Mouse (Mus musculus): ENCODE measurements around the gene Slc9a2. TPM values are rescaled to one million over a fixed set of nuclear protein-coding genes. Genes with fewer than 3 reads are reported as not detected.

Slc9a2 gene
- polyA plus RNA-seq, 2 experiments from 2014 or later, result not detected

GRCm38 (mm10) chr1:40789666-40790233 lies 109.4 kb downstream of the Slc9a2 start:
- no peak for ATAC-seq

- ATAC-seq, result peak; percentile 98
These were observed 110.2 kb downstream of the Slc9a2 start, which contains the start of gene Mfsd9 for GRCm38 (mm10) chr1:40790324-40791141. Gene Mfsd9, minus strand, starts transcription at chr1:40790687.

DNA sequence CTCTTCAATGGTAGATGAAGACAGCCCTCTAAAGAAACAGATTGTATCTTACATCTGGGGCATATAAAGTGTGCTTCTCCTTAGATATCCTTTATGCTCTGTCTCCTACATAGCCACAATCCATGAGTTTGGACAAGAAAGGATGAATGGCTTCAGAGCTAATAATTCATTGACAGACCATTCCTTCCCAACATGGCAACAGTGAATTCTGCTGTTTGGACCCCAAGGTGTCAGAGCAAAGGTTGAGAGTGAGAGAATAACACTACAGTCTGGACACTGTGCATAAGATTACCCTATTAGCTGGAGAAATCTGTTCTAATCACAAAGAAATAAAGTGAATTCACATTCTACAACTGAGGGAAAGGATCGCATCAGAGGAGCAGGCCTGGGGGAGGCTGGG lies 115.1 kb downstream of the Slc9a2 start:
- ATAC-seq, result no peak

DNA sequence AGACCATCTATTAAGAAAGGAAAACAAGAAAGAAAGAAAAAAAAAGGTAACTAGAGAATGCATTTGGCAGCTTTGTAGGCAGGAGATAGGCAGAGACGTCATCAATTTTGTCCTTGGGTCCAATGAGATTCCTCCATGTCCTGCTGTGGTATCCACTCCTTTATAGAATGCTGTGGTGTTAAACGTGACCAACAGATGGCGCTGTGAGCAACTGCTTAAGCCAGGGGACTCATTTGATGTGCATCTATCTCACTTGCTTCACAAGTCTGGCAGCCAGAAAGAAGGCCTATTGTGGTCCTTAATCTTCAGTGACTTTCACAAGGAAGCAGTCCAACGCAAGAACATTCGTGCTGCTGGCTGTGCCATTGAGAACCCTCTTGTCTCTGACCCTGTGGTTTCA lies 117.0 kb downstream of the Slc9a2 start:
- peak; percentile 90 for ATAC-seq

DNA sequence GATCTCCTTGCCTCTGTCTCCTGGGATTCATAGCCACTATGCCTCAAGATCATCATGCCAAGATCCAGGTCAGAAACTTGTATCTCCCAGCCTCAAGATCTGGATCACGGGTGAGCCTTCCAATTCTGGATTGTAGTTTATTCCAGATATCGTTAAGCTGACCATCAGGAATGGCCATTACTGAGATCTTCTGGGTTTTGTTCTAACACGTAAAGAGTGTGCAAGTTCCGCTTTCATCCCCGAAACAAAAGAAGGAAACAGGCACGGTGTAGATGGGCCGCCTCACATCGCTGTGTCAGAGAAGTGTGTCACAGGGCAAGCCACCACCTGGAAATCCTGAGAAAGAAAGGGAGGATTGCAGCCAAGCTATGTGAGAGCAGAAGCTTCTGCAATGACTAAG lies 118.7 kb downstream of the Slc9a2 start:
- no peak for ATAC-seq

GRCm38 (mm10) chr1:40800908-40801307 lies 120.5 kb downstream of the Slc9a2 start:
- no peak for ATAC-seq

DNA sequence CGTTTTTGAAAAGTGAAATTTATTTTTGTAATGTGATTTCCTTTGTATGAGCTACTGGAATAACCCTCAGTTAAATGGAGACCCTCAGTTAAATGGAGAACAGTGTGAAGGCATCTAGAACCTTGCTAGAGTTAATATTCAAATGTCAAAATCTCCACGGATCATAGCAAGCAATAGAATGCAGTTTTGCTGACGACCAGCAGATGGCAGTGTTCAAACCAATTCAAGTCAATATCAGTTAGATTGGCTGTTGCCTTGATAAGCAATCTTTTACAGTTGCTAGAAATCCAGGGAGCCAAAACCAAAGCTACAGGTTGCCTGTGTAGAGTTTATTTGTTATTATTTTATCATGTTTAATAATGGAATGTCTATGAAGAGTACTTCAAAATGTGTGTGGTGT lies 122.4 kb downstream of the Slc9a2 start:
- peak; percentile 69 for ATAC-seq

DNA sequence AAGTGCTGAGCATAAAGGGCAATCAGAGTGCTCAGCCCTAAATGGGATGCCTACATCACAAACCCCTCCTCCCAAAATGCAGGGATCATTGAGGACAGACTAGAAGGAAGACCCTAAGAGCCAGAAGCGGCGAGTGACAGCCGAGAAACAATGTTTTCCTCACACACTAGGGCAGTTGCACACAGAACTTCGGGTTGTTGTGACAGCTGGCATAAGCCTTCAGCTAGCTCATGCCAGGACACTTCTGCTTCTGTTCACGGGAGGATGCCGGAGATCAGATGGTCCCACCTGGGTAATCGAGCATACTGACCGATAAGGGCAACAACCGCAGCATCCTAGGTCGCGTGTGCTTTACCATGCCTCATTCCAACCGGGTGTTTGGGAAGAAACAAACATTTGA lies 123.7 kb downstream of the Slc9a2 start:
- no peak for ATAC-seq

DNA sequence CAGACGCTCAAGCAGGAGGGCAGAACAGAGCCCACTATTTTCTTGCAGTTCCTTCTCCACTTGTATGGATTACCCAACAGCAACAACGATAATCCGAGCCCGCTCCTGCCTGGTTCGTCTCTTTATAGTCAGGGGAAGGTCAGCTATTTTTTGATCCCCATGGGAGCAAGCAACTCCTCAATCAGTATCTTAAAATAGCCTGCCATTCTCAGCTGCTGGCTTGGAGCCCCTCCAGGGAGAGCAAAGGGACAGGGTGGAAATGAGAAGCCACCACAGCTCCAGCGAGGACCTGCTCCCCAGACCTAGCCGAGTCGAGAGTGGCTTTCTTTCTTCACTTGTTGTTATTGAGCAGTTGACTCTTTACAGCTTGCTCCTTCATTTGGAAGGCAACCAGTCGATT lies 125.0 kb downstream of the Slc9a2 start, which contains the start of gene Tmem182:
Gene Tmem182 (plus strand): TSS at position 251 of the 400 bp plus-strand sequence.
- no peak for ATAC-seq

DNA sequence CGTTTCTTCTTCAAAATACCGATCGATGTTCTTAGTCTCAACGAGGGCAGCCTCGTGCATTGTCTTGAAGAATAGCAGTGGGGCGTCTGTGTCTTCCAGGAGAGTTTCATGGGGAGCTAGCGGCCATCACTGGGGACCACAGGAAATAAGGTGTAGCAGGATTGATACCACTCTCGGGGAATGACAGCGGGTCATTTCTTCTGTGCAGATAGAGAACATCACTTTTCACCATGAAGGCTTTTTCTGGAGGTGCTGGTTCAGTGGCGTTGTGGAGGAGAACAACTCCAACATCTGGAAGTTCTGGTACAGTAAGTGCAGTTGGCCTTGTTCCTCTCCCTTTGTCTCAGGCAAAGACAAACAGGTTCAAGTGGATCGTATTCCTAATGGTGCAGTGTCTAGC lies 125.5 kb downstream of the Slc9a2 start:
- ATAC-seq, result no peak

GRCm38 (mm10) chr1:40808643-40809042 lies 128.3 kb downstream of the Slc9a2 start:
- no peak for ATAC-seq

DNA sequence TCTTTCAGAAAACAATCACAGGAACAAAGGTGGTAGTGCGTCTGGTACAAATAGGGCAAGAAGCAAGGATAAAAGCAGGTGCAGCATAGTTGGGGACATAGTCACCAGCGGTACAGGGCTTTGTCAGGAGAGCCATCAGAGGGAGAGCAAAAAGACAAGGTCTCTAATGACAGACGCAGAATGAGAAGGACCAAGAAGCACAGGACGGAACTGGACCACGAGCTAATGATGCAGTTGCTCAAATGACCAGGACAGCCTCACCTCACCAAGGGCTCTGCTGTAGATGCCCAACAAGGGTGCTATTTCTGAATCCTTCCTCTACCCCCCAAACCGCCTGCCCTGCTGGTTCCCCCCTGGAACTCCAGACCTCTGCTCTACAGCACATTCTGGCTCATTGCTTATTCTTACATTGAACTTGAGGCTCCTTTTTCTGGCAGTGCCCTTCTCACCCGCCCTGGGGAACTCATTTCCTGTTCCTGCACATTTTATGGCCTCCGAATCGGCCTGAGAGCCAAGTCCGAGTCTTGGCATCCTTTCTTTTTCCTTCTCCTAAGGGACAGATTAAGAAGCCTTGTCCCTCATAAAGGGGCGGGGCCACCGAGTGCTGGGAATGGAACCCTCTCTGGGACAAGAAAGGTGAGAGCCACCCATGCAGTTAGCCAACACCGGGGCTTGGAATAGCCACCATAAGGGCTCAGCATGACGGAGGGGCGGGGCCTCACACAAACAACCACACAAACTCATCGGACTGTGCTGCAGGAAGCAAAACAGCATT lies 134.9 kb downstream of the Slc9a2 start:
- ATAC-seq, result no peak

Other genes starting within 250 kb of the Slc9a2 start
- 10 to 100 TPM; 45.0 to 45.8 TPM for gene Il18r1, start 215.0 kb upstream of the Slc9a2 start, polyA plus RNA-seq (2017; shearing (Covaris generic))
- 10 to 100 TPM in 1 of 2 experiments, 1 to 10 TPM in 1; 8.9 to 18.3 TPM for gene Il18rap, start 165.2 kb upstream of the Slc9a2 start, polyA plus RNA-seq (2017; shearing (Covaris generic))
- not detected for gene Slc9a4, start 100.5 kb upstream of the Slc9a2 start, polyA plus RNA-seq (2017; shearing (Covaris generic))
- gene Mfsd9, start 110.1 kb downstream of the Slc9a2 start, polyA plus RNA-seq (2017; shearing (Covaris generic)), result 1 to 10 TPM; 2.1 to 2.3 TPM
- not detected for gene Tmem182, start 125.0 kb downstream of the Slc9a2 start, polyA plus RNA-seq (2017; shearing (Covaris generic))

All from CD4-positive, CD25-positive, alpha-beta regulatory T cell, adult 4 months (primary cell).